Mouse (Mus musculus) heart, postnatal 10 days (tissue): ENCODE results near the gene Vav2. TPM values are rescaled to one million over a fixed set of nuclear protein-coding genes. Genes with fewer than 3 reads are reported as not detected.

Experiments used
- DNase-seq, 2 experiments: peaks; one replicate each; pipeline ENCODE4 v3.0.0; 2021
- intact Hi-C: fragments of 180-260 bp; cut with DNase I; formaldehyde crosslinking; loops from one replicate; pipeline ENCODE4 v1.15.1; 2025
- total RNA-seq, 2 experiments: library from RNA; stranded (reverse); gene quantifications; 2 replicates each; pipeline ENCODE4 v1.2.3; 2021

Vav2 gene
- total RNA-seq, 2 experiments from 2014 or later: 13.1 to 14.4 TPM

GRCm38 (mm10) chr2:27327886-27328285, 98.9 kb downstream of the Vav2 start:
- intact Hi-C loops: no loop called here
- DNase-seq: no peak

- peak; percentile 47 to 58 for DNase-seq
- intact Hi-C loops: no loop called here
These were observed 99.8 kb downstream of the Vav2 start for GRCm38 (mm10) chr2:27327076-27327475.

GRCm38 (mm10) chr2:27326357-27326756, 100.5 kb downstream of the Vav2 start:
- no peak for DNase-seq
- intact Hi-C loops: no loop called here

GRCm38 (mm10) chr2:27324690-27325089, 102.1 kb downstream of the Vav2 start:
- DNase-seq: peak in 1 of 2 experiments; percentile 32
- intact Hi-C loops: no loop called here

- DNase-seq: no peak
- intact Hi-C loops: no loop called here
These were observed 105.4 kb downstream of the Vav2 start for GRCm38 (mm10) chr2:27321431-27321875.

- intact Hi-C loops: no loop called here
- DNase-seq: no peak
These were observed 106.0 kb downstream of the Vav2 start for GRCm38 (mm10) chr2:27320820-27321219.

GRCm38 (mm10) chr2:27318606-27319005, 108.2 kb downstream of the Vav2 start:
- intact Hi-C loops: no loop called here
- DNase-seq: no peak

- no peak for DNase-seq
- intact Hi-C loops: no loop called here
These were observed 108.6 kb downstream of the Vav2 start for GRCm38 (mm10) chr2:27318197-27318596.

- intact Hi-C loops: no loop called here
- no peak for DNase-seq
These were observed 110.7 kb downstream of the Vav2 start for GRCm38 (mm10) chr2:27316167-27316566.

- DNase-seq: no peak
- intact Hi-C loops: no loop called here
These were observed 112.6 kb downstream of the Vav2 start for GRCm38 (mm10) chr2:27314269-27314668.

GRCm38 (mm10) chr2:27312500-27312899, 114.3 kb downstream of the Vav2 start:
- peak in 1 of 2 experiments; percentile 42 for DNase-seq
- intact Hi-C loops: no loop called here

GRCm38 (mm10) chr2:27311606-27312005, 115.2 kb downstream of the Vav2 start:
- DNase-seq: no peak
- intact Hi-C loops: no loop called here

GRCm38 (mm10) chr2:27310908-27311307, 115.9 kb downstream of the Vav2 start:
- DNase-seq: peak; percentile 37 to 38
- intact Hi-C loops: no loop called here

- no peak for DNase-seq
- intact Hi-C loops: no loop called here
These were observed 116.6 kb downstream of the Vav2 start for GRCm38 (mm10) chr2:27310221-27310620.

GRCm38 (mm10) chr2:27306628-27307027, 120.2 kb downstream of the Vav2 start:
- DNase-seq: no peak
- intact Hi-C loops: no loop called here

GRCm38 (mm10) chr2:27304741-27305140, 122.1 kb downstream of the Vav2 start:
- intact Hi-C loops: no loop called here
- DNase-seq: peak; percentile 73 to 74

GRCm38 (mm10) chr2:27304074-27304473, 122.8 kb downstream of the Vav2 start:
- intact Hi-C loops: no loop called here

GRCm38 (mm10) chr2:27301444-27302111, 125.3 kb downstream of the Vav2 start:
- DNase-seq: no peak
- intact Hi-C loops: no loop called here

More at GRCm38 (mm10) chr2:27304074-27304473, 122.8 kb downstream of the Vav2 start:
- DNase-seq: no peak

GRCm38 (mm10) chr2:27300725-27301443, 125.9 kb downstream of the Vav2 start:
- DNase-seq: no peak
- intact Hi-C loops: no loop called here

- no peak for DNase-seq
- intact Hi-C loops: no loop called here
These were observed 130.0 kb downstream of the Vav2 start for GRCm38 (mm10) chr2:27296656-27297406.

- no peak for DNase-seq
- intact Hi-C loops: no loop called here
These were observed 132.1 kb downstream of the Vav2 start for GRCm38 (mm10) chr2:27294777-27295176.
